Mouse (Mus musculus) brain, embryonic 18.5 days (tissue): ENCODE measurements around the gene Hist1h2ae.

ENCODE experiments used
- DNase-seq: peaks from one replicate; pipeline ENCODE4 v3.0.0-alpha.2; 2012; ENCODE audit warnings: low read depth, low spot score

The Hist1h2ae gene

GRCm38 (mm10) chr13:23521703-23522102 is 49.3 kb downstream of the Hist1h2ae start:
- no peak for DNase-seq
